Mouse (Mus musculus) bone marrow, adult 2 months (tissue): ENCODE results near the gene Zfp641. TPM values are rescaled to one million over a fixed set of nuclear protein-coding genes. Genes with fewer than 3 reads are reported as not detected.

Source experiments
- H3K27ac ChIP-seq: fragments of 200-500 bp; 2 replicates; pipeline ENCODE4 v1.5.1; 2012; ENCODE audit warnings: low read depth, mild to moderate bottlenecking, control low read depth, inconsistent platforms, low read length; ENCODE audit not compliant: control insufficient read depth, poor library complexity, insufficient read depth
- H3K4me1 ChIP-seq: fragments of 200-500 bp; 2 replicates; pipeline ENCODE4 v1.6.1; 2011; ENCODE audit warnings: low read length; ENCODE audit not compliant: control insufficient read depth, insufficient read depth
- H3K4me3 ChIP-seq: fragments of 200-500 bp; replicated peaks from 2 replicates; pipeline ENCODE3; 2011; ENCODE audit warnings: mild to moderate bottlenecking, low read depth, low read length, control low read depth; ENCODE audit not compliant: control insufficient read depth
- CTCF ChIP-seq: fragments of 200-500 bp; IDR thresholded peaks from 2 replicates; pipeline ENCODE4 v1.5.1; 2011; ENCODE audit warnings: low read length, control low read depth; ENCODE audit not compliant: control insufficient read depth, insufficient read depth
- POLR2A ChIP-seq: fragments of 200-500 bp; IDR thresholded peaks from 2 replicates; pipeline ENCODE4 v1.6.1; 2011; ENCODE audit warnings: low read depth, mild to moderate bottlenecking, control low read depth, low read length, borderline replicate concordance; ENCODE audit not compliant: control insufficient read depth
- WGBS: fragments of 180-500 bp; shearing (Covaris S2); methylation state at CpG from one replicate; pipeline ENCODE4 v1.1.7; 2018; 5-methylcytosine and 5-hydroxymethylcytosine counted together
- polyA plus RNA-seq: library from polyadenylated mRNA; stranded (reverse); fragments of >200 nt; gene quantifications from 2 replicates; pipeline ENCODE4 v1.2.4, GENCODE M21; 2011; ENCODE audit warnings: low replicate concordance; ENCODE audit not compliant: missing spikeins, insufficient read depth, insufficient read length

The Zfp641 gene
- polyA plus RNA-seq, 1 experiment: not detected

- 83% methylated on average over 8 of the region's 8 CpGs for WGBS
- Histone ChIP-seq H3K27ac (0 out of 2 replicates have a peak within 1 kb of the TSS, but pooled peaks have one; percentile 15), H3K4me3 (no peak within 1 kb of the TSS), H3K4me1 (no peaks in the 10 kb centered on the region)
- TF ChIP-seq CTCF (no peak), POLR2A (no peak)
Observed at GRCm38 (mm10) chr15:98257193-98257592, 38.8 kb downstream of the Zfp641 start, which contains the start of gene H1fnt. H1fnt (minus strand) TSS chr15:98257293.

DNA sequence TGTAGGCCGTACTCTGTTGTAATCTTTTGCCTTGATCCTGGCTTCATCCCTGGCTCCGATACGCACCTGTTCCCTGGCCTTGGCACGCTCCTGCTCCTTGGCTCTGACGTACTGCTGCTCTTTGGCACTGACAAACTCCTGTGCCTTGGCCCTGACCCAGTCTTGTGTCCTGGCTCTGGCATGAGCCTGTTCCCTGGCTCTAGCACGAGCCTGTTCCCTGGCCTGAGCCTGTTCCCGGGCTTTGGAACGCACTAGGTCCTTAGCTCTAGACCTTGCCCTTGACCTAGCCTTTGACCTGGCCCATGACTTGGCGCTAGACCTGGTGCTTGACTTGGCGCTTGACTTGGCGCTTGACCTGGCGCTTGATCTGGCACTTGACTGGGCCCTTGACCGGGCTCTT lies 39.7 kb downstream of the Zfp641 start:
- TF ChIP-seq POLR2A (no peak), CTCF (no peak)
- 92% methylated on average over 13 of the region's 13 CpGs for WGBS
- 0 out of 2 replicates have a peak overlapping the region, but pooled peaks have one; percentile 15 for H3K27ac ChIP-seq
- no peak overlapping the region for H3K4me3 ChIP-seq
- no peaks in the 10 kb centered on the region for H3K4me1 ChIP-seq

Other genes with a start within 250 kb of the Zfp641 start
- 22.9 and 23.0 TPM in 2 replicates for gene Pfkm, start 203.6 kb downstream of the Zfp641 start, polyA plus RNA-seq
- 23.1 and 27.6 TPM in 2 replicates for gene Senp1, start 202.4 kb downstream of the Zfp641 start, polyA plus RNA-seq
- 9.1 and 12.2 TPM in 2 replicates for gene Asb8, start 130.5 kb downstream of the Zfp641 start, polyA plus RNA-seq
- 0.43 and 1.2 TPM in 2 replicates for gene Ccdc184, start 129.0 kb downstream of the Zfp641 start, polyA plus RNA-seq
- gene Olfr288, start 100.6 kb downstream of the Zfp641 start, polyA plus RNA-seq: not detected in 2 replicates
- gene Gm44579, start 75.2 kb downstream of the Zfp641 start, polyA plus RNA-seq: not detected in 2 replicates
- not detected in 2 replicates for gene Olfr287, start 75.1 kb downstream of the Zfp641 start, polyA plus RNA-seq
- gene Olfr286, start 61.7 kb downstream of the Zfp641 start, polyA plus RNA-seq: not detected in 2 replicates
- not detected in 2 replicates for gene H1fnt, start 38.9 kb downstream of the Zfp641 start, polyA plus RNA-seq
- not detected in 2 replicates for gene Olfr285, start 21.2 kb upstream of the Zfp641 start, polyA plus RNA-seq
- gene Olfr284, start 44.8 kb upstream of the Zfp641 start, polyA plus RNA-seq: not detected in 2 replicates
- not detected in 2 replicates for gene Olfr283, start 84.8 kb upstream of the Zfp641 start, polyA plus RNA-seq
- gene Olfr282, start 135.1 kb upstream of the Zfp641 start, polyA plus RNA-seq: not detected in 2 replicates
- gene Olfr281, start 156.4 kb upstream of the Zfp641 start, polyA plus RNA-seq: 0.22 TPM in 1 of 2 replicates, not detected in the other
- gene OR5BS1P, start 173.7 kb upstream of the Zfp641 start, polyA plus RNA-seq: not detected in 2 replicates
- not detected in 2 replicates for gene Lalba, start 186.6 kb upstream of the Zfp641 start, polyA plus RNA-seq
- gene Olfr279, start 196.2 kb upstream of the Zfp641 start, polyA plus RNA-seq: 0.29 TPM in 1 of 2 replicates, not detected in the other
- gene Kansl2, start 238.1 kb upstream of the Zfp641 start, polyA plus RNA-seq: 39.2 and 52.3 TPM in 2 replicates